Mouse (Mus musculus) heart, embryonic 14.5 days (tissue): ENCODE data around the gene Rasgef1c. TPM values are rescaled to one million over a fixed set of nuclear protein-coding genes. Genes with fewer than 3 reads are reported as not detected.

Experiments
- ATAC-seq: fragments of 200-750 bp; cut with Nextera tagmentation; 2 replicates; pipeline ENCODE4 v1.8.0; 2017; ENCODE audit warnings: low read depth, moderate TSS enrichment; ENCODE audit not compliant: insufficient number of reproducible peaks, insufficient read depth, low FRiP score
- H3K27ac ChIP-seq, 2 experiments: fragments of 200-500 bp in 1 of 2; fragments of 300-500 bp in 1 of 2; sonication (generic) in 1 of 2; replicated peaks in 1 of 2; 2 replicates each; pipeline ENCODE4 v1.5.1; 2012 to 2014; ENCODE audit warnings: low read depth in 2 of 2, low read length in 2 of 2, control low read depth in 1 of 2, mild to moderate bottlenecking in 1 of 2, mixed read lengths in 1 of 2; ENCODE audit not compliant: control insufficient read depth in 1 of 2, insufficient read depth in 1 of 2
- H3K27me3 ChIP-seq: fragments of 300-500 bp; sonication (generic); 2 replicates; pipeline ENCODE4 v1.6.1; 2014; ENCODE audit warnings: mild to moderate bottlenecking, low read length, control low read depth; ENCODE audit not compliant: control insufficient read depth, insufficient read depth
- H3K36me3 ChIP-seq: fragments of 300-500 bp; sonication (generic); 2 replicates; pipeline ENCODE4 v1.6.1; 2014; ENCODE audit warnings: mild to moderate bottlenecking, control low read depth, low read length, mixed read lengths; ENCODE audit not compliant: control insufficient read depth, insufficient read depth
- H3K4me1 ChIP-seq, 2 experiments: fragments of 200-500 bp in 1 of 2; fragments of 300-500 bp in 1 of 2; sonication (generic) in 1 of 2; 2 replicates each; pipeline ENCODE4 v1.6.1; 2012 to 2014; ENCODE audit warnings: low read length in 2 of 2, control low read depth in 1 of 2, mixed read lengths in 1 of 2; ENCODE audit not compliant: control insufficient read depth in 2 of 2, insufficient read depth in 2 of 2
- H3K4me2 ChIP-seq: fragments of 300-500 bp; sonication (generic); 2 replicates; pipeline ENCODE4 v1.6.1; 2014; ENCODE audit warnings: mild to moderate bottlenecking, low read length
- H3K4me3 ChIP-seq, 2 experiments: fragments of 200-500 bp in 1 of 2; fragments of 300-500 bp in 1 of 2; sonication (generic) in 1 of 2; 2 replicates each; pipeline ENCODE4 v1.5.1; 2012 to 2014; ENCODE audit warnings: low read length in 2 of 2, mild to moderate bottlenecking in 2 of 2, control low read depth in 1 of 2, low read depth in 1 of 2, moderate library complexity in 1 of 2; ENCODE audit not compliant: control insufficient read depth in 1 of 2, insufficient read depth in 1 of 2
- H3K9ac ChIP-seq: fragments of 300-500 bp; sonication (generic); 2 replicates; pipeline ENCODE4 v1.6.1; 2014; ENCODE audit warnings: mild to moderate bottlenecking, low read length
- H3K9me3 ChIP-seq: fragments of 300-500 bp; sonication (generic); 2 replicates; pipeline ENCODE4 v1.6.1; 2016; ENCODE audit warnings: low read length, control low read depth; ENCODE audit not compliant: control insufficient read depth
- WGBS: fragments of 180-500 bp; shearing (Covaris S2); extraction: QIAGEN DNeasy Blood & Tissue Kit; methylation state at CpG from one replicate; pipeline ENCODE4 v1.1.7; 2014; 5-methylcytosine and 5-hydroxymethylcytosine counted together
- polyA plus RNA-seq: library from polyadenylated mRNA; unstranded; fragments of >200 nt; fragmentation: Nextera tagmentation; extraction: Ambion mirVana; gene quantifications from 2 replicates; pipeline ENCODE4 v1.2.1, GENCODE M21; 2014

Gene Rasgef1c
- polyA plus RNA-seq, 1 experiment from 2014 or later: not detected

GRCm38 (mm10) chr11:49953616-49954015 lies 52.0 kb downstream of the Rasgef1c start:
- Histone ChIP-seq H3K4me3 (no peak overlapping the region), H3K4me1 (peaks cover 2 to 3% of the 10 kb centered on the region in 2 experiments; a peak in 2 of 4 replicates), H3K36me3 (no peaks in the 10 kb centered on the region), H3K4me2 (no peak overlapping the region), H3K27ac (no peak overlapping the region), H3K9ac (no peak overlapping the region), H3K9me3 (no peaks in the 10 kb centered on the region), H3K27me3 (peaks cover 24% of the 10 kb centered on the region)
- no peak for ATAC-seq
- WGBS: 92% methylated on average over 6 of the region's 6 CpGs

DNA sequence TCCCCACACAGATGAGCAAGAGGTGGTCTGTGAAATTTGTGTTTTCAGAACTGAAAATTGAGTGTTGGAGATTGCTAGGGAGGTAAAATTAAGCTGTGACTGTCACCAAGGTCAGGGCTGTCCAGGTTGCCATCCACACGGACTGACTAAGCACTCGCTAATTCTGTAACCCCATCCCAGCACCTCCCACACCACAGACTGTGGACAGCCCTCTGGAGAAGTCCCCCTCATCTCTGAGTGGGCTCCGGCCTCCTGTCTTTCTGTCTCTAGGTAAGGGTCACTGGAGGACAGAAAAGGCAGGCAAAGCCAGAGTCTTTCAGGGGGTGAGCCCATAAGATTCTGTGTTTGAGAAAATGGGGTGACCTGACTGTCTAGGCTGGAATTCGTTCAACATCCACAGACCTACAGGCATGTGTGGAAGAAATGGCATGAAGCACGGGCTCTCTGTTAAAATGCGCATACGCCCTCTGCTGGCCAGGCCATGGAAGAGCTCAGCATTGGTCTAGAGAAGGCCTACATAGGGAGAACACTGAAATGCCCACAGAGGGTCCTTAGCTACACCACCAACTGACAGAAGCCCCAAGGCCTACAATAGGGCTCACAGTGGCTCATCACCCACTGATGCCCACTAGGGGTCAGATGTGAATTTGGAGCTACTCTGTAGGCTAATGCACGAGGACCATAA lies 54.1 kb downstream of the Rasgef1c start:
- H3K9ac ChIP-seq: no peak overlapping the region
- no peaks in the 10 kb centered on the region for H3K36me3 ChIP-seq
- no peak overlapping the region for H3K27ac ChIP-seq
- no peak overlapping the region for H3K4me2 ChIP-seq
- no peaks in the 10 kb centered on the region for H3K4me1 ChIP-seq
- no peak overlapping the region for H3K4me3 ChIP-seq
- ATAC-seq: no peak
- H3K27me3 ChIP-seq: peaks cover 32% of the 10 kb centered on the region
- WGBS: 23% methylated on average over 8 of the region's 8 CpGs
- H3K9me3 ChIP-seq: no peaks in the 10 kb centered on the region

GRCm38 (mm10) chr11:49958017-49958416 lies 56.4 kb downstream of the Rasgef1c start:
- Histone ChIP-seq H3K4me1 (peaks cover 0 to 1% of the 10 kb centered on the region in 2 experiments; a peak in 1 of 4 replicates), H3K9me3 (no peaks in the 10 kb centered on the region), H3K4me2 (no peak overlapping the region), H3K9ac (no peak overlapping the region), H3K4me3 (no peak overlapping the region), H3K27me3 (peaks cover 35% of the 10 kb centered on the region), H3K36me3 (no peaks in the 10 kb centered on the region), H3K27ac (no peak overlapping the region)
- WGBS: 80% methylated on average over 10 of the region's 10 CpGs
- no peak for ATAC-seq

- Histone ChIP-seq H3K9me3 (0 out of 2 replicates have a peak, but pooled peaks cover 3% of the 10 kb centered on the region), H3K4me1 (peaks cover 2 to 10% of the 10 kb centered on the region in 2 experiments; a peak in 3 of 4 replicates), H3K27ac (no peak overlapping the region), H3K27me3 (peaks cover 24% of the 10 kb centered on the region), H3K9ac (no peak overlapping the region), H3K4me2 (no peak overlapping the region), H3K36me3 (no peaks in the 10 kb centered on the region), H3K4me3 (no peak overlapping the region)
- no peak for ATAC-seq
- WGBS: 36% methylated on average over 10 of the region's 10 CpGs
These were observed 59.6 kb downstream of the Rasgef1c start for GRCm38 (mm10) chr11:49961098-49961740.

- H3K36me3 ChIP-seq: no peaks in the 10 kb centered on the region
These were observed 63.7 kb downstream of the Rasgef1c start for GRCm38 (mm10) chr11:49965320-49965719.

DNA sequence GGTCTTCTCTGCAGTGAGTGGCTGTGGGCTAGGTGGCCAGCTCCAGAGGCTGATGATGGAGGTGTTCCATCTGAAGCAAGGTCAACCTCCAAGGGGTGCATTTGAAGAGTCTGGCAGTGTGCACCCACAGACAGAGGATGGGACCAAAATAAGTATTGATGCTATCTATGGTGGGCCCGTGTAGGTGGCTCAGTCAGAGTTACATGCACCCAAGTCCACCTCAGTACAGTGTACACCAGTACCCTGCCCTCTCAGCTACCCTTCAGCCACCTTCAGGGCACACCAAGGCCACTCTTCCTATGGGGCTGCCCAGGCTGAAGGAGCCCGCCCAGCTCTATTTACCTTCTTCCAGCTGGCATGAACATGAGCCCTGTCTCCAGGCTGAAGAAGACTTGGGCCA lies 68.1 kb downstream of the Rasgef1c start:
- 89% methylated on average over 2 of the region's 2 CpGs for WGBS
- Histone ChIP-seq H3K4me2 (no peak overlapping the region), H3K27me3 (no peaks in the 10 kb centered on the region), H3K36me3 (no peaks in the 10 kb centered on the region), H3K4me1 (peaks cover 3 to 5% of the 10 kb centered on the region in 2 experiments; a peak in 3 of 4 replicates), H3K27ac (no peak overlapping the region), H3K9me3 (0 out of 2 replicates have a peak, but pooled peaks cover 5% of the 10 kb centered on the region), H3K9ac (no peak overlapping the region), H3K4me3 (no peak overlapping the region)
- ATAC-seq: no peak

More at GRCm38 (mm10) chr11:49965320-49965719, 63.7 kb downstream of the Rasgef1c start:
- H3K9me3 ChIP-seq: 0 out of 2 replicates have a peak, but pooled peaks cover 3% of the 10 kb centered on the region
- H3K4me3 ChIP-seq: no peak overlapping the region
- no peak for ATAC-seq
- no peak overlapping the region for H3K4me2 ChIP-seq
- peaks cover 6 to 13% of the 10 kb centered on the region in 2 experiments for H3K4me1 ChIP-seq
- H3K27me3 ChIP-seq: peaks cover 11% of the 10 kb centered on the region; the same call in 1 of the 2 replicates
- 46% methylated on average over 3 of the region's 3 CpGs for WGBS
- no peak overlapping the region for H3K27ac ChIP-seq
- no peak overlapping the region for H3K9ac ChIP-seq

- ATAC-seq: no peak
- Histone ChIP-seq H3K36me3 (no peaks in the 10 kb centered on the region), H3K9ac (no peak overlapping the region), H3K4me3 (no peak overlapping the region), H3K4me2 (no peak overlapping the region), H3K9me3 (0 out of 2 replicates have a peak, but pooled peaks cover 4% of the 10 kb centered on the region), H3K4me1 (no peaks in the 10 kb centered on the region), H3K27me3 (no peaks in the 10 kb centered on the region), H3K27ac (no peak overlapping the region)
- 76% methylated on average over 10 of the region's 10 CpGs for WGBS
These were observed 72.2 kb downstream of the Rasgef1c start for GRCm38 (mm10) chr11:49973657-49974340.
